Mouse (Mus musculus) lung, postnatal 0 days (tissue): ENCODE results near the gene Mark2.

ENCODE experiments used
- CTCF ChIP-seq: IDR thresholded peaks from 2 replicates; pipeline ENCODE4 v1.5.1; 2016; ENCODE audit warnings: antibody characterized with exemption, mild to moderate bottlenecking
- EP300 ChIP-seq: IDR thresholded peaks from 2 replicates; pipeline ENCODE4 v1.6.1; 2016; ENCODE audit warnings: antibody characterized with exemption, mild to moderate bottlenecking, control low read depth

- TF ChIP-seq CTCF (no peak), EP300 (no peak)
These were observed 75.2 kb downstream of the Mark2 start for GRCm38 (mm10) chr19:7266421-7266831.
